8 mouse cellular contexts compared by ENCODE assay signal in the genomic region with DNA sequence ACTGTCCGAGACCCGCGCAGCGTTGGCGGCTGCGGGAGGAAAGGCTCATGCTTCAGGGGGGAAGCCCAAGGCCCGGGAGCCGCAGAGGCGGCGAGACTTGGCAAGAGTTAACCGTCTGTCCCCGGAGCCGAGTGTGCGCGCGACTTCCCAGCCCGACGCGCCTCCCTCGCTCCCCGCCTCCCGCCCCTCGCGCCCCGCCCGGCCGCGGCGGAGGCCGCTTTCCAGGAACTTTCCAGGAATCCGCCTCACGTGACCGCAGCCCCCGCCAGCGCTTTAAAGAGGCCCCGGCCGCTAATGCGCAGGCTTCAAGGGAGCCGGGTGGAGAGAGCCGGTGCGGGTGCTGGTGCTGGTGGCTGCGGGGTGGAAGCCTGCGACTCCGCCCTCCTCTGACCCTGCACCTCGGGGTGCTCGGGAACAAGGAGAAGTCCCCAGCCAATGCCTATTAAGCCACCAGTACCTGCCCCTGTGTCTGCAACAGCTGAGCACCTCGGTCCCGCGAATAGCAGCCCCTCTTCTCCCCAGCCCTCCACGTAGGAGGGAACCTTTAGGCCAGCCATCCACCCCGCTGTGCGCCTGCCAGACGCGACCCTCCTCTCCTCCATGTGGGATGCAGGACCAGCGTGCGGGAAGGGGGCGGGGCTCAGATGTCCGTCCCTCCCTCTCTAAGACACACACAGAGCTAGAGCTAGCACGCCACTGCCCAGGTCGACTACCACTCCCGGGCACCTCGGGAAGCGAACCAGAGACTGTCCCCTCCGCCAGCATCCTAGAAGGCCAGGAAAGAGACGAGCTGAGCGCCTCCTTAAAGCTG. TPM values are rescaled to one million over a fixed set of nuclear protein-coding genes. Genes with fewer than 3 reads are reported as not detected.
DNase-seq lines count a peak whose midpoint lies in the region; ATAC-seq and TF ChIP-seq lines count a peak whose summit lies in the region.

A gene (minus strand): TSS at position 496 of the 811 bp plus-strand sequence.

- peak within 1 kb of the TSS; percentile 96 for H3K4me2 ChIP-seq in hindbrain, embryonic 12.5 days (replicated peaks)

- peak within 1 kb of the TSS; percentile 90 for H3K27ac ChIP-seq in hindbrain, embryonic 12.5 days

- no peak for DNase-seq in Patski (ENCODE audit: low read depth, low spot score)
- DNase-seq in cerebellum, adult 9-11 months, result peak; percentile 70
- peak; percentile 79 to 87 for DNase-seq in frontal cortex, postnatal 14 days (ENCODE audit: low spot score in 2 of 2)
- peak; percentile 82 to 91 for DNase-seq in layer of hippocampus, postnatal 14 days (ENCODE audit: low spot score in 2 of 2)
- peak; percentile 96 for DNase-seq in lung, postnatal 10 days
- peak; percentile 58 for DNase-seq in retina, adult 2 months (ENCODE audit: low read depth, low spot score)
- peak; percentile 50 for DNase-seq in thymus, postnatal 25 days

- no peaks in the 10 kb centered on the region for H3K27me3 ChIP-seq in Patski
- H3K27me3 ChIP-seq in hindbrain, embryonic 12.5 days, result 0 out of 2 replicates have a peak, but pooled peaks cover 11% of the 10 kb centered on the region

- peak; percentile 73 for ATAC-seq in Patski
- ATAC-seq in hindbrain, embryonic 12.5 days (ENCODE audit: low FRiP score), result peak; percentile 86

- H3K36me3 ChIP-seq in hindbrain, embryonic 12.5 days, result no peaks in the 10 kb centered on the region

- in situ Hi-C loops in Patski (cut with MboI; ENCODE audit: low pct_unique_long_range_greater_than_20kb), result loop anchor here (5.0 to 10.0 kb wide), 2 partner anchors 58 to 425 kb away; no protein-coding TSS in a partner anchor

- peak within 1 kb of the TSS; percentile 68 for H3K4me3 ChIP-seq in hindbrain, embryonic 12.5 days

- peaks cover 14% of the 10 kb centered on the region for H3K4me1 ChIP-seq in hindbrain, embryonic 12.5 days

- WGBS in hindbrain, embryonic 12.5 days, result under 1% methylated on average over 52 of the region's 66 CpGs

- CTCF ChIA-PET in Patski (lab: Charles Lee), result interaction anchor here (1.3 kb wide), 1 partner anchor 424 kb away, joined by 3 read pairs; no protein-coding TSS in a partner anchor

- POLR2A ChIA-PET in Patski (lab: Charles Lee), result no interaction called here

- H3K9ac ChIP-seq in hindbrain, embryonic 12.5 days, result peak within 1 kb of the TSS; percentile 83

- no peaks in the 10 kb centered on the region for H3K9me3 ChIP-seq in hindbrain, embryonic 12.5 days (replicated peaks)

- TF ChIP-seq CTCF in Patski (IDR thresholded peaks at IDR 0.05), result no peak

RNA-seq across cellular contexts. Expression of the gene that starts here (rescaled TPM):
- polyA plus RNA-seq in Patski (2021), result 42.7 TPM
- 82.8 and 85.0 TPM in 2 replicates for polyA plus RNA-seq in hindbrain, embryonic 12.5 days (2016; fragmentation: Nextera tagmentation; extraction: Ambion mirVana)
- 10 to 100 TPM; 58.1 to 58.9 TPM for total RNA-seq in layer of hippocampus, postnatal 14 days (2021)
